Mouse (Mus musculus) 3134 (cell line): ENCODE results near the gene Fuz.

Experiments used
- DNase-seq: peaks from one replicate; pipeline ENCODE4 v3.0.0-alpha.2; 2011; ENCODE audit warnings: low spot score; ENCODE audit not compliant: insufficient read length; ENCODE audit errors: extremely low read depth

Fuz gene

DNA sequence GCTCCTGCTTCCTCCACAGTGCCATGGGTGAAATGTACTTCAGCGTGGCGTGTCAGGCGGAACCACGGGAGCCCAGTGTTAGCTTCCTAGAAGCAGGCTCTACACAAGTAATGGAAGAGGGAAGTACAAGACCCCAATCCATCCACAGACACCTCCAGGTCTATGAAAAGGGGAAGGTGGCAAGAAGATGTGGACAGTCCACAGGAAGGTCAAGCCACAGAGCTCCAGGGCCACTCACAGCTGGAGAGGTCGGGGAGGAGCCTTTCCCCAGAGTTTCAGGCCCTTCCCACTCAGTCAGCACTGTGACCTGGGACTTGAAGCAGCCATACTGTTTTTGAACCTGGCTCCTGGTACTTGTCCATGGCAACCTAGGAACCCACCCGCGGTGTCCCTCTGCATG is 8.9 kb upstream of the Fuz start:
- no peak for DNase-seq

DNA sequence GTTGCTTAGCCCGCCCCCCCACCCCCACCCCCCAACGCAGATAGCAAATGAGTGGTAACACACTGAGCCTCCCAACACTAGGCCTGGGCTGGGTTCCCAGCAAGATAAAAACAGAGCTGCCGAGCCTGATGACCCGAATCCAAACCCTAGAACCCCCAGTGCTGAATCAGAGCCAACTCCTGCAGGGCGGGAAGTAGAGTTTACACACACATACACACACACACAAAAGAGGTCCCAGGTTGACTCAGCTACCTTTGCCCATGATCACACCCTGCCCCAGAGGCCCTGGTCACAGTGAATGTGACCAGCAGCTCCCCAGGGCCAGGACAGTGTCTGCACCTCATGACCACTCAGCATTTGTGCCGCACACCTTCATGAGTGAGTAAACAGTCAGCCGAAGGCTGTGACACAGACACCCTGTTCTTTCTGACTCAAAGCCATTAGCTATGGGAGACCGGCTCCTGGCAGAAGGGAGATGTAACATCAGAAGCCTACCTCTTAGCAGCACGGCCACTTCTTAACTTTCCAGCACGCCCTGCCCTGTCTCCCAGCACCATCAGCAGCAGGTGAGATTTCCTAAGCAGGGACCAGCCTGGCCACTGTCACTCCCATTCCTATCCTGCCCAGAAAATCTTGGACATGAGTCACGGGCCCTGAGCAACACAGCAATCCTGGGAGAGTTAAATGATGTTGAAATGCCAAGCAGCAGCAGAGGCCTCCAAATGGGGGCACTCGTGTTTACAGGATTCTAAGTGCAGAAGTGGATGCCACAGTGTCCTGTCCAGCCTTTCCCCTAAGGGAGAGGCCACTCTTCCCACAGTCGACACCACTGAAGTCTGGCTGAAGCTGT is 7.4 kb upstream of the Fuz start:
- DNase-seq = peak; percentile 48

DNA sequence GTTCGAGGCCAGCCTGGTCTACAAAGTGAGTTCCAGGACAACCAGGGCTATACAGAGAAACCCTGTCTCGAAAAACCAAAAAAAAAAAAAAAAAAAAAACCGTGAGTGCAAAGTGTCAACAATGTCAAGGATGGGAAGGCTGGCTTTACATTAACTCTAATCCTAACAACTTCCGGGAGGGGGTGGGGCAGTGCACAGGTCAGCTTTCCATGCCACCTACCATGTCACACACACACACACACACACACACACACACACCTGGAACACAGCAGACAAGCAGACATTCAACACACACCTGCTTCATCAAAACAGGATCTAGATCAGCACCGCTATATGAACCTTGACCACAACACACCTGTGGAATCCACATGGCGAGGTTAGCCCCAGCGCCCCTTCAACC is 5.7 kb upstream of the Fuz start:
- no peak for DNase-seq

DNA sequence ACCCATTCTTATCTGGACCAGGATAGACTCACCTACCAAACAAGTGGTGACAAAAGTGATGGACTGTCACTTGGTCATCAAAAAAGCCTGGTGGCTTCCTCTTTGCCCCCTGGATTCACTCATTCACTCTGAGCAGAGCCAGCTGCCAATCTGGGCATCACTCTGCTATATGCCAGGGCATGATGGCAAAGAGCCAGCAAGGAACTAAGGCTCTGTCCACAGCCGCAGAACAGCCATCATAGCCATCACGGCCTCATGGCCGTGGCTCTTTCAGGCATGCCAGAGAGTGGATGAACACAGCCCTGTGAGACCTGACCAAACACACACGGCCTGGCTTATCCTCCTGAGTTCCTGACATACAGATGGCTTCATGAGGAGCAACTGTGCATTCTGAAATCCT is 5.1 kb upstream of the Fuz start:
- no peak for DNase-seq

DNA sequence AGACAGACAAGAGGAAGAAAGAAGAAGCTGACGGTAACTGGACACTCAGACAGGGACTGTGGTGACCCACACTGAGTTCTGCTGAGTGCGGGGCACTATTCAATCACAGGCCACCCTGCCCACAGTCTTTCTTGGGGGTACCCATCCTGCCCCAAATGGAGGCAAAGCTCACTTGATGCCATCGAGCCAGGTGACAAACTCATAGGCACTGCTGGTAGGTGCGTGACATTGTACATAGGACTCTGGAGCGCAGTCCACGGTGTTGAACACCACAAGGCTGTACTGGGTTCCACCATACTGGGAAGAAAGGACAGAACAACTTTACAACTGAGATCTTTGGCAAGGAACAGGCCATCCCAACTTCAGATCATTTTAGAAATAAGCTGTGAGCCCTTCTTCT is 4.3 kb upstream of the Fuz start:
- no peak for DNase-seq

DNA sequence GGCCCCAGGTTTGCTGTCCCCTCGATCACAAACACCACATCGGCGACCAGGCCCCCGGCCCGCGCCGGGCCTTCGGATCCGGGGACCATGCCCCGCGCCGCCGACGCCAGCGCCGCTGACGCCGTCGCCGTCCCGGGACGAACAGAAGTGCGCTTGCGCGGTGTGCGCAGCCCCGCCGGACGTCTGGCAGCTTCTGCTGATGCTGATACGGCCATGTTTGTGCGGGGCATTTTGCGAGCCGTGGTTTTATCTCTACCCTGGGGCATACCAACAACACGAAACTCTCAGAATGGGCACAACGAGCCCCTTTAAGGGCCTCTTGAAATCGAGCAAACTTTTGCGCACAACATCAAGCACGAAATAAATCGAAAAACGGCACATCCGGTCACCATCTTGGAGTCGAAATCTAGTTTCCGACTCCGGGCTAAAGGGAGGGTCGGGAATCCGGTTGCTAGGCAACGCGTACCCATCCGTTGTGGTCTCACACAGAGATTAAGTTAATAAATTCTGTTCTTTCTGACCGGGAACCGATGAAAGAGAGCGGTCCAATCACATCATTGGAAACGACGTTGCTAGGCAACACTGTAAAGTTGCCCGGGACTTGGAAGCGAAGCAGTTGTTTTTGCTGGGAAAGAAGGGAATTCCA is 3.5 kb upstream of the Fuz start, which contains the start of gene Med25:
TSS of gene Med25 (minus strand) at position 437 of the 646 bp plus-strand sequence.
- peak; percentile 86 for DNase-seq

DNA sequence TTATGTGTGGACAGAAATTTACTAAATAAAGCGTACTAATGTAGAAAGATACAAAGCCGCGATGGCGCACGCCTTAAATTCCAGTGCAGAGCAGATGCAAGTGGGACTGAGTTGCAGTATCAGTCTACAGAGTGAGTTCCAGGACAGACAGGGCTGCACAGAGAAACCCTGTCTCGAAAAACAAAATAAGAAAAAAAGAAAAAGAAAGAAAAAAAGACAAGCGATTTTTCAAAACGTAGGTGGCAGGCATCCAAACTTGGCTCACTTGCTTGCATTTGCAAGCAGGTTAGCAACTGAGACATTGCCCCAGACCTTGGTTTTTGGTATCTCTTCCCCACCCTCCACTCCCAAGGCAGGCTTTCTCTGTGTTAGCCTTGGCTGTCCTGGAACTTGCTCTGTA is 2.7 kb upstream of the Fuz start:
- DNase-seq = no peak

DNA sequence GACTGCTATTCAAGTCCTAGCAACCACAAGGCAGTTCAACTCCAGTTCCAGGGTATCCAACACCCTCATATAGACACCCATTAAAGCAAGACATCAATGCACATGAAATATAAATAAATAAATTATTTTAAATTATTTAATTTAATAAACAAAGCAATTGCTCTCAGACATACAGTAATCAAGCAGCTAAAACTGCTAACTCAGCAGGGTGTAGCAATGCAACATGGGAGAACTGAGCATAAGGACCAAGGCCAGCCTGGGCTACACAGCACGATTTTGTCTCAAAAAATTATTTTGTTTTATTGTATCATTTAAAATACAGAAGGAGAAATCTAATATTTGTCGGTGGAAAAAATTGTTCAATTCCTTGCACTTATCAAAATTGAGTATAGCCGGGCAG is 1.7 kb upstream of the Fuz start:
- no peak for DNase-seq

DNA sequence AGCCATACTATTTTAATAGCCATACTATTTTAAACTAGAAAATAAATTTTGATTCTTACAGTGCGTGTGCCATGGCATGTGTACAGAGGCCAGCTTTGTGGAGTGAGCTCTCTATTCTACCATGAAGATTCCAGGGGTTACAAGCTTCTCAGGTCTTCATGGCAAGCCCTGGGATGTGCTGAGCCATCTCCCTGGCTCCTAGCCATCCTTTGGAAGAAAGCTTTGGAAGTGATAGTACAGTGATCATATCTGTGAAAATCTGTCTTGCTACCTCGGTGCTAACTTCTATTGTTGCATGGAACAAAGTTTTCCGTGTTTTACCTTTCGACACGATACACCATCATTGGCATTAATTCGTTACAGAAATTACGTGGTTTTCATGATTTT is 680 bp upstream of the Fuz start:
- no peak for DNase-seq

DNA sequence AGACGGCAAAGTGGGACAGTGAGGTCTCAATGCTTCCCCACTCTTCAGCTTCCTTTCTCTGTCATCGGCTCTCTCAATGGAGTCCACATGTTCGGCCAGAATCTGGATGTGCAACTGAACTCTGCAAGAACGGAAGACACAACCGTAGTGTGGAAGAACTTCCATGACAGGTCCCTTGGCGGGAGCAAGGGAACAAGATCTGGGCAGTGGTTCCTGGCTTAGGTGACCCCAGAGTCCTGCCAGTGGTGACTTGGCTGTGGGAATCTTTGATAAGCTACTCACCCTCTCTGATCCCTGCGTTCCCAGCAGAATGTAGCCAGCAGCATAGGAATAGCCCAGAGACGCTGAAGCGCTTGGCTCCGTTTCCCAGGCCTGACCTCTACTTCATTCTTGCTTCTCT is 620 bp downstream of the Fuz start:
- DNase-seq = no peak

DNA sequence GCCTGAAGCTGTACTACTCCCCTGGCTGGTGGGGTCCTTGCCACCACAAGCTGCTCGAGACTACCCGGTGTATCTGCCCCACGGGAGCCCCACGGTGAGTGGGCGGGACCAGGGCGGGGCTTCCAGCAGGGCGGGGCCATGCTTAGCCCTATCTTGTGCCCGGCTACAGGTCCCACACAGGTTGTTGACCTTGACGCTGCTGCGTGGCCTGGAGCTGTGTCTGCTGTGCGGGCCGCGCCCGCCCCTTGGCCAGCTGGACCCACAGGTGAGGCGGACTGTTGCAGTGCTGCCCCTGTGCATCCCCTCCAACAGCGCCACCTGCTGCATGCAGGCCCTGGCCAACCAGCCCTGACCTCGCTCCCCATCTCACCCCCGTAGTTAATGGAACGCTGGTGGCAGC is 2.7 kb downstream of the Fuz start:
- DNase-seq = peak; percentile 44

DNA sequence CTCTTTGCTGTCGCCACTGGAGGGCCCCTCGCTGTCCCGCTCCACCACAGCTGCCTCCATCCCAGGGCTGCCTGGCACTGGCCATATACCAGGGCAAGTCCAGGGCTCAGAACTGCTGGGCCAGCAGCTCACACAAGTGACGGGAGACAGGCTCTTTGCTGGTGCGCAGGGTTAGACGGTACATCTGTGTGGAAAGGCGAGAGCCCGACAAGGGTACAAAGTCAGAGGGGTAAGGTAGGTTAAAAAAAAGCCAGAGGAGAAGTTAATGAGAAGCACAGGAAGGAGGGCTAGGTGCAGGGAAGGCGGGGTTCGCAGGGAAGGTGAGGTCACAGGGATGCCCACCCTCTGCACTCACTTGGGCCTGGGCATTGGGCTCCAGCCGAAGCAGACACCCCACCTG is 4.8 kb downstream of the Fuz start:
- no peak for DNase-seq

DNA sequence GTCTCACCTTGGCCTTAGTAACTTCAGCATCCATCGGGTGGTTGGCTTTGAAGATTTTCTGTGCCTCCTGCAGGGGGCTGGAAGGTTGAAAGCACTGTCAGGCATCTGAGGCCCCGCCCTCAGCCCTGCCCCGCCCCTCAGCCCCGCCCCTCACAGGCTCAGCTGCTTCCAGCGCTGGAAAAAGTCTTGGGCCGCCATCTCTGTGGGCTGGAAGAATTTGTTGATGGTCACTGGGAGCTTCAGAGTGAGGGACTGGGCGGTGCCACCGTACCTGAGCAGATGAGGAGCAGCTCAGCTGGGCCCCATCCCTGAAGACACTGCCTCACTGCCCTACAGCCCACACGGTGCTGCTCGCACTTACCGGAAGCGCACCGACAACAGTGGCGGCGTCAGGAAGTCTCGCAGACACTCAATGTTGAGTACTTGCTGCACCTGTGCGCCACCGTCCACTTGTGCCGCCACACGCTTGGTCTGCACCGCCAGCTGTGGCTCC is 5.4 kb downstream of the Fuz start:
- peak; percentile 41 for DNase-seq

DNA sequence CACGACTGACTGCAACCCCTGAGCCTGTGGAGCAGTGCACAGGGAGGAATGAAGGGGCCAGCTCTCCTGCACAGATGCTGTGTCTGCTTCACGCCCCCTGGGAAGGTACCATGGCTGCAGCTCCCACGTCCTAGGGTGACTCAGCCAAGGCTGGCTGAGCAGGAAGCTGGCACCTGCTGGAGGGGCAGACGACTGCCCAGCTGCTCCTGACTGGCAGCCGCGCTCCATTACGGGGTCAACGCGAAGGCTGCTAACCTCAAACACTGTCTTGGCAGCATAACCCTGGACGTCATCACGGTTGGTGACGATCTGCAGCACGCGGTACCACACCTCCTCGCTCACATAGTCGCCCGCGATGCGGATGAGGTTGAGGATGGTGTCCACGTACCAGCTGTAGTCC is 9.6 kb downstream of the Fuz start:
- DNase-seq = no peak

DNA sequence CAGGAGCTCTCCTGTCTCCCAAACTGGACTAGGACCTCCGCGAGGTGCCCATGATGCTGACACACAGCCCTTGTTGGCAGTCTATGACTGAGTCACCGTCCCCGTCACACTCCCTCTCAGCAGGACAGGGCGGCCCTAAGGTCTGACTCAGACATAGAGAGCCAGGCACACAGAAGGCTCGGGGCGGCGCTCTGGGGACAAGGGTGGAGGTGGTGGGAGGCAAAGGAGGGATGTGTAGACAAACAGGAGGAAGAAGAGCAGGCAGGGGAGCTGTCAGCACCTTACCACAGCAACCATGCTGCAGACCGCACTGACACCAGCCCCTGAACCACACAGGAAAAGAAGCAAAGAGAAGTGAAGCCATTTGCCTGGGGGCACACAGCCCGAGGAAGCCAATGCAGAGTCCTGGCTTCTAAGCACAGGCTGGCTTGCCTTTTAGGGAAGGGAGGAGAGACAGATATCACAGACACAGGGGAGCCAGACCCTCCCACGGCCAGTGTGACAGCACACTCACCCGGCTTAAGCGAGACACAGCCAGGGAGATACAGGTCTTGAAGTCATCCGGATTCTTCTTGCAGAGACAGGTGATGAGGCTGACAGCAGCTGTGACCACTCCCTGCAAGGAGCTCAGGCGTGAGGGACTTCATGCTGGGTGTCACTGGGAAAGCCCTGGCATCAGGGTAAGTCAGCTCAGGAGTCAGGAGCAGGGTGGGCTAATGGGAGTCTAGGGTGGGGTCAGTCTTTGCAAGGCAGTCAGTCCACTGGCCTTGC is 13.0 kb downstream of the Fuz start:
- DNase-seq = peak; percentile 81

DNA sequence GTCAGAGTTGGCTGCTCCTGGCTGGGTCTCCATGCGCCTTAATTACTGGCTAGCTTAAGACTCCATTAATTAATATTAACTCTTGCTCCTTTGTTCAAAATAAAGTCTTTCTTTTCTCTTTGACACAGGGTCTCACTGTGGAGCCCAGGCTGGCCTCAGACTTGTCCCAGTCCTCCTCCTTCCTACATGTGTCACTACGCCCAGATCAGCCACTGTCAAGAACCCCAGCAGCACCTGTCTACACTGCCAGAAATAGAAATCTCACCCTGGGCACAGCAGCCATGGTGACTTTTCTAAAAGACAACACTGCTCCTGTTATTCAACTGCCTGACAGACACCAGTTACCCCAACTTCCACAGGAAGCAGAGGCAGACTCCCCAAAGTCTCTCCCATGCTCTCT is 18.5 kb downstream of the Fuz start:
- DNase-seq = no peak

DNA sequence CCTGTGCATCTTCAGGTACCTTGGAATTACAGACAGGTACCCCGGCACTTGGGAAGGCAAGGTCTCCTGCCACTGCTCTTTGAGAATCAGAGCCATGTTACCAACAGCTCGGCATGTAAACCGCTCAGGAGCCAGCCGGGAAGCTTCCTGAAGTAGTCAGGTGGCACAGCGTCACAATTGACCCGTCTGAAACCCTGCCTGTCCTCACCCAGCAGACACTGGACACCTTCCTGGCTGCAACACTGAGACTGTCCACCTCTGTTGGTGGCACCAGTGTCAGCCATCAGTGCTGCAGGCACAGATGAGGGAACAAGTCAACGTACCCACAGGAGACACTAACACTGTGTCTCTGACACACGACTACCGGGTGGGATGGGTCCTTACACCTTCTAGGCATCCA is 19.4 kb downstream of the Fuz start:
- no peak for DNase-seq

DNA sequence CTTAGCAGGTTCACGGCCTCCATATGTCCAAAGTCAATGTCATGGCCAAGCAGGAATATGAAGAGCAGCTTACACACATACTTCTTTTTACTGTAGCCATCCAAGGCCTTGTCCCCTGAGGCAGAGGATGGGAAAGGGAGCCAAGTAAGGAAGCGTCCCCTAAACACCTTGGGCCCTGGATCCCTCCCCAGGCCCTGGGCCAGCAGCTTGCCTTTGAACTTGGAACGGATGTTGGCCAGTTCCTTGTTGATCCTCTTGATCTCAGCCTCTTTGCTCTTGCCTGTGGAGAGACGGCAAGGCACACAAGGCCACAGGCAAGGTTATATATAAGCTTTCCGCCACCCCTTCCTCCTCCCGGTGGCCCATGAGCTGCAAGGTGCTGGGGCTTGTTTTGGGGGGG is 20.3 kb downstream of the Fuz start:
- DNase-seq = no peak

DNA sequence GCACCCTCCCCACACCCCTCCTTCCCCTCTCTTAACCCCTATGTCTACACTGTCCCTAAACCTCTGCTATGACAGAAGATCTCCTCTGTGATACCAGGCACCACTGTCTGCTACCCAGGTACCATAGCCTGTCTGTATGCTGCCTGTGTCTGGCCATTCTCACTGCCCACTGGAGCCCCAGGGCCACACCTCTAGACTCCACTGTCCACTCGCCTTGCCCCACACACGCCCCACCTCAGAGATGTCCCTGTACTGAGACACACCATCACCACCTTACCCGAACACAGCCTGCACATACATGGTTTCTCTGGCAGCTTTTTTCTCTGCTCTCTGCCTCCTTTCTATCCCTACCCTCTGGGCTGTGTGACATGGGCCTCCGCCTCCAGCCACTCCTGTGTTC is 21.0 kb downstream of the Fuz start:
- no peak for DNase-seq

DNA sequence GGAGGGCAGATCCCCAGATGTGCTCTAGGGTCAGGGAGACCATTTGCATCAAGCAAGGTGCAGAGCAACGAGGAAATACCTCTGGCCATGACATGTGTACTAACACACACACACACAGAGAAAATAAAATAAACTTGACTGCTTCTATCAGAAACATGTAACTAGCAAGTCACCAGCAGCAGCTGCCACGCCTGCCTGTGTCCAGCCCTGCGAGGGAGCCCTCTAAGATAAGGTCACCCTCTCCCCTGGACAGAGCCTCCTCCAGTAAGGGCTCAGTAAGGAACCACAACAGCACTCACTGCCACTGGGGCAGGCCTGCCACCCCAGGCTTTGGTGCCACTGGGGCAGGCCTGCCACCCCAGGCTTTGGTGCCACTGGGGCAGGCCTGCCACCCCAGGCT is 22.3 kb downstream of the Fuz start:
- DNase-seq = no peak

DNA sequence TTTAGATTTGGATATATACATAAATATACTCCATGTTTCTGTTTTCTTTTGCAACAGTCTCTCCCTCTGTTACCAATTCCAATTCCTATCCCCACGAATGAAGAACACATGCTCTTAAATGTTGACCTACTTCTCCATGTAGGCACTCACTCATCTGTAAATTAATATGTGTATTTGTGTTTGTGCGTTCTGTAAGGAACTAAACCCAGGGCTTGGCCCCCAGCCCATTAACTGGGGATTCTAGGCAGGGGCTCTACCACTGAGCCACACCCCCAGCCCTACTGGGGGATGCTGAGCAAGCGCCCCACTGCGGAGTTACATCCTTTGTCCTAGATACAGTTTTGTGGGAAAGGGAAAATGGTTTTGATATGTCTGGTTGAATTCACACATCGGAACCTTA is 23.2 kb downstream of the Fuz start:
- no peak for DNase-seq

DNA sequence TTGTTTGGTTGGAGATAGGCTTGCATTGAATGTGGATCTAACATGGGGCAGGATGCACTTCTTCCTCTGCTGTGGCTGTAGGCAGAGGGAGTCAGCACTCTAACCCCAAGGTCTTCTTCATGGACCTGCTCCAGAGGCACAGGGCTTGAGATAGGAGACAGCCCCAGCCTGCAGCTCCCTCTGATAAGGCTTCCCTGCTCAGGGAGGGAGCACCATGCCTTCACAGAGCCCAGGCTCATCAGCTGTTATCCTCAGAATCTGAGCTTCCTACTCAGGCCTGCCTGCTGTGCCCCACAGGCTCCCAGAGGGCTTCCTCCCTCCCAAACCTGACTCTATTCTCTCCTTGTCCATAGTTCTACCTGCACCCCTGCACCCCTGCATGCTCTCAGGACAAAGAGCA is 26.7 kb downstream of the Fuz start:
- no peak for DNase-seq
